Mouse (Mus musculus): ENCODE data around the gene Snx18. TPM values are rescaled to one million over a fixed set of nuclear protein-coding genes. Genes with fewer than 3 reads are reported as not detected.

The Snx18 gene
- polyA plus RNA-seq, 1 experiment from 2014 or later = 15.6 TPM

GRCm38 (mm10) chr13:113547807-113548426, 70.4 kb downstream of the Snx18 start:
- H3K9me3 ChIP-seq (ENCODE audit: control insufficient read depth, low read length) = no peaks in the 10 kb centered on the region
- no peaks in the 10 kb centered on the region for H3K36me3 ChIP-seq (ENCODE audit: control insufficient read depth, insufficient read depth, low read length)
- no peak overlapping the region for H3K4me3 ChIP-seq (ENCODE audit: low read depth, low read length)
- 85% methylated on average over 8 of the region's 8 CpGs for WGBS
- H3K4me1 ChIP-seq (replicated peaks; ENCODE audit: control insufficient read depth, insufficient read depth) = no peaks in the 10 kb centered on the region
- no peak for TF ChIP-seq EP300 (optimal IDR thresholded peaks at IDR 0.05)
- no peak for TF ChIP-seq CTCF (IDR thresholded peaks at IDR 0.05; ENCODE audit: low read depth)
- H3K27me3 ChIP-seq (ENCODE audit: control insufficient read depth, insufficient read depth, low read length) = no peaks in the 10 kb centered on the region
- DNase-seq (ENCODE audit: low spot score) (no peak), ATAC-seq (ENCODE audit: low FRiP score, low TSS enrichment) (no peak)
- no peak overlapping the region for H3K9ac ChIP-seq (ENCODE audit: low read length)
- H3K4me2 ChIP-seq (replicated peaks; ENCODE audit: low read depth) = no peak overlapping the region
- no peak overlapping the region for H3K27ac ChIP-seq (replicated peaks)

GRCm38 (mm10) chr13:113542374-113542773, 76.0 kb downstream of the Snx18 start:
- WGBS = 90% methylated on average over 6 of the region's 6 CpGs
- no peak for DNase-seq (ENCODE audit: low spot score)
- H3K9ac ChIP-seq (ENCODE audit: low read length) = no peak overlapping the region
- H3K4me3 ChIP-seq (ENCODE audit: low read depth, low read length) = no peak overlapping the region
- no peak overlapping the region for H3K27ac ChIP-seq (replicated peaks)
- no peak for TF ChIP-seq CTCF (IDR thresholded peaks at IDR 0.05; ENCODE audit: low read depth)
- TF ChIP-seq EP300 (optimal IDR thresholded peaks at IDR 0.05) = no peak
- H3K4me1 ChIP-seq (replicated peaks; ENCODE audit: control insufficient read depth, insufficient read depth) = no peaks in the 10 kb centered on the region
- H3K36me3 ChIP-seq (ENCODE audit: control insufficient read depth, insufficient read depth, low read length) = no peaks in the 10 kb centered on the region
- H3K27me3 ChIP-seq (ENCODE audit: control insufficient read depth, insufficient read depth, low read length) = no peaks in the 10 kb centered on the region
- H3K4me2 ChIP-seq (replicated peaks; ENCODE audit: low read depth) = no peak overlapping the region
- no peaks in the 10 kb centered on the region for H3K9me3 ChIP-seq (ENCODE audit: control insufficient read depth, low read length)
- no peak for ATAC-seq (ENCODE audit: low FRiP score, low TSS enrichment)

Other genes starting within 250 kb of the Snx18 start
- 0.17 TPM in 1 of 2 replicates, not detected in the other for gene Hspb3, start 45.1 kb upstream of the Snx18 start, polyA plus RNA-seq (2015; fragmentation: Nextera tagmentation; extraction: Ambion mirVana)
- 3.4 and 3.7 TPM in 2 replicates for gene Arl15, start 175.9 kb upstream of the Snx18 start, polyA plus RNA-seq (2015; fragmentation: Nextera tagmentation; extraction: Ambion mirVana)

Data from stomach, postnatal 0 days (tissue).